Mouse (Mus musculus): ENCODE data around the gene Ncf1. TPM values are rescaled to one million over a fixed set of nuclear protein-coding genes. Genes with fewer than 3 reads are reported as not detected.

The Ncf1 gene
- polyA plus RNA-seq, 1 experiment from 2014 or later: 1.8 TPM

DNA sequence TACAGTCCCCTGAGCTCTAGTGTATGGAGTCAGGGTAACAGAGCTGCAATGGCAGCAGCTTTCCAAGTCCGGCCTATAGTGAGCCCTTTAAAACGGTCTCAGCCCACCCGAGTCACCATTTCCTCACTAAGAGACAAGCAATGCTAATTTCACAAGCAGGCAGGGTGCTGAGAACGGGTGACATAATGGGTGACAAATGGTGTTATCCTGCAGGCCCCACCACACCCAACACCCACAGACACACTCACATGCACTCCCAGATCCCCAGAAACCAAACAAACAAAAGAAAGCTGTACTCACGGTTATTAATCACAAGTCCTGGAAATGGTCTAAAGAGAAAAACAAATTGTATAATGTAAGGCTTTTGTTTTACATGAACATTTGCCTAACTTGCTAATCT, 12.4 kb upstream of the Ncf1 start:
- WGBS: 80% methylated on average over 5 of the region's 5 CpGs
- H3K27me3 ChIP-seq: no peaks in the 10 kb centered on the region
- peaks cover 16% of the 10 kb centered on the region for H3K4me1 ChIP-seq
- H3K9me3 ChIP-seq (replicated peaks): no peaks in the 10 kb centered on the region
- no peak for ATAC-seq
- no peak overlapping the region for H3K4me2 ChIP-seq
- H3K9ac ChIP-seq: no peak overlapping the region
- H3K36me3 ChIP-seq (ENCODE audit: poor library complexity, severe bottlenecking): peaks cover 100% of the 10 kb centered on the region
- H3K27ac ChIP-seq: no peak overlapping the region
- H3K4me3 ChIP-seq: no peak overlapping the region

DNA sequence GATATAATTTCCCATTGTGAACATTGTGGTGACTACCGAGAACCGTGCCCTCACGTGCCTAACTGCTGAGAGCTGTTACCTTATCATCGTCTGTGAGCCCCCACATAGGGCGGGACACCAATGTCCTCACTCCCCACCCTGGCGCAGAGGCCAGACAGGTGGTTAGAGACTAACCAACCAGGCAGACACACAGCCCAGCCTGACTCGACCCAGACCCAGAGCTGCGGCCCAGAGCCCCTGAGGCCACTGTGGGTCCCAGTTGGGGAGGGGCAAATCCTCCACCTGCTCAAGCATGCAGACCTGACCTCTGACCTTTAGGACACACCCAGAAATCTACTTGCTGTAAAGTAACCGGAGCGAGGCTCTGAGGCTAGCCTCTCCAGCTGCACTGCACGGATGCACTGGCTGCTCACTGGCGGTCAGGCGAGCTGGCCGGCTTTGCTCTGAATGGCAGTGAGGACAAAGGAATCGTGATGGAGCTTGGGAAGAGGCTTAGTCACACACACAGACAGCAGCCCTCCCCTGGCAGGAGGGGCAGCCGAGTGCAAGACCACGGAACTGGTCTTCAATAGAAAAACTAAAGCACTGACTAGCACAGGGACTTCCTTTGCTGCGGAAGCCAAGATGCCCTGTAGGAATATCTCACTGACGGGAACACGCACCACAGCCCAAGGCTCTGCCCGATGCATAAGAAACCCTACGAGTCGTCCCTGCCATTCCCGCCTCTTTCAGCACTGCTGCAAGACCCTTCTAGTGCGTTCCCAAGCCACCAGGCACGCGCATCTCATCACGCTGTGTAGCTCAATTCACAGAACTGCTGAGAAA, 8.7 kb upstream of the Ncf1 start:
- Histone ChIP-seq H3K9me3 (replicated peaks) (no peaks in the 10 kb centered on the region), H3K27ac (peak overlapping the region; percentile 72), H3K4me2 (no peak overlapping the region), H3K9ac (peak overlapping the region; percentile 27), H3K4me3 (no peak overlapping the region), H3K4me1 (peaks cover 35% of the 10 kb centered on the region), H3K36me3 (ENCODE audit: poor library complexity, severe bottlenecking) (peaks cover 80% of the 10 kb centered on the region), H3K27me3 (no peaks in the 10 kb centered on the region)
- ATAC-seq: peak; percentile 57; the same call in 1 of the 2 replicates
- WGBS: 40% methylated on average over 28 of the region's 28 CpGs

DNA sequence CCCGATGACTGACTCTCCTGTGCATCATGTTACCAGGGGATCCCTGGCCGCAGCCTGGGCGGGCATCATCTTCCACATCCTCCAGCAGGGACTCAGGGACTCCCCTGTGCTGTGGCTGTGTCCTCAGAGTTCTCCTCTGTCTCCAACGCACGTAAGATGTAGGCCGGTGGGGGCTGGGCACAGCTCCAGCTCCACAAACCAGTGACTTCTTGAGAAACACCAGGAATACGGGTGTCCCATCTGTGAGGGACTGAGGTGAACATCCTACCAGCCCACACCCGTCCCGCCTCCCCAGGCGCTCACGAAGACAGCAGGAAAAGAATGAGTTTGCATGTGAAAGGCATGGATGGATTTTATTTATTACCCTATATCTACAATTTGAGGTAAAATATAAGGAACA, 8.1 kb upstream of the Ncf1 start:
- H3K36me3 ChIP-seq (ENCODE audit: poor library complexity, severe bottlenecking): peaks cover 73% of the 10 kb centered on the region
- H3K9ac ChIP-seq: no peak overlapping the region
- no peak for ATAC-seq
- peaks cover 35% of the 10 kb centered on the region for H3K4me1 ChIP-seq
- WGBS: 93% methylated on average over 11 of the region's 11 CpGs
- no peak overlapping the region for H3K27ac ChIP-seq
- no peaks in the 10 kb centered on the region for H3K9me3 ChIP-seq (replicated peaks)
- no peaks in the 10 kb centered on the region for H3K27me3 ChIP-seq
- H3K4me2 ChIP-seq: no peak overlapping the region
- no peak overlapping the region for H3K4me3 ChIP-seq

- H3K9me3 ChIP-seq (replicated peaks): no peaks in the 10 kb centered on the region
- 93% methylated on average over 6 of the region's 6 CpGs for WGBS
- peaks cover 35% of the 10 kb centered on the region for H3K4me1 ChIP-seq
- H3K4me3 ChIP-seq: no peak overlapping the region
- no peak overlapping the region for H3K4me2 ChIP-seq
- 0 out of 2 replicates have a peak overlapping the region, but pooled peaks have one; percentile 17 for H3K27ac ChIP-seq
- no peak overlapping the region for H3K9ac ChIP-seq
- H3K27me3 ChIP-seq: no peaks in the 10 kb centered on the region
- no peak for ATAC-seq
- H3K36me3 ChIP-seq (ENCODE audit: poor library complexity, severe bottlenecking): peaks cover 66% of the 10 kb centered on the region
Measured at GRCm38 (mm10) chr5:134236796-134237195, 7.4 kb upstream of the Ncf1 start.

GRCm38 (mm10) chr5:134236241-134236640, 6.8 kb upstream of the Ncf1 start:
- peaks cover 61% of the 10 kb centered on the region for H3K36me3 ChIP-seq (ENCODE audit: poor library complexity, severe bottlenecking)
- H3K9ac ChIP-seq: no peak overlapping the region
- WGBS: 95% methylated on average over 3 of the region's 3 CpGs
- no peak for ATAC-seq
- H3K4me2 ChIP-seq: no peak overlapping the region
- H3K27me3 ChIP-seq: no peaks in the 10 kb centered on the region
- H3K27ac ChIP-seq: peak overlapping the region; percentile 75; the same call in 1 of the 2 replicates
- H3K4me3 ChIP-seq: no peak overlapping the region
- peaks cover 35% of the 10 kb centered on the region for H3K4me1 ChIP-seq
- no peaks in the 10 kb centered on the region for H3K9me3 ChIP-seq (replicated peaks)

DNA sequence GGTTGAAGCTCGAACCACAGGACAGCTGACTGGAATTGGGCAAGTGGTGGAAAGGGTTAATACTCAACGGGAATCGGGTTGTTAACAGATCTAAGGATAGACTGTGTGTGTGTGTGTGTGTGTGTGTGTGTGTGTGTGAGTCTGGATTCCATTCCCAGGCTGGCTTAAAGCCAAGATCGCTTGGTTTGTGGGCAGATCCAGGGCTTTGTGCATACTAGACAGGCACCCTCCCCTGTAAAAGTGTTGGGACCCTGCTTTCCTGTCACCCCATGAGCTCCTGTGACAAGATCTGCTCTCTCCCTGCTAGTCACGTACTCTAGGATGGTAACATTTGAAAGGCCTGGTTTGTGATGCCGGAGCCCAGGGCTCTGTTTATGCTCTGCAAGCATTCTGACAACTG, 5.7 kb upstream of the Ncf1 start:
- WGBS: 36% methylated on average over 6 of the region's 6 CpGs
- Histone ChIP-seq H3K9me3 (replicated peaks) (no peaks in the 10 kb centered on the region), H3K4me1 (peaks cover 35% of the 10 kb centered on the region), H3K36me3 (ENCODE audit: poor library complexity, severe bottlenecking) (peaks cover 49% of the 10 kb centered on the region), H3K27me3 (no peaks in the 10 kb centered on the region), H3K27ac (peak overlapping the region; percentile 75), H3K4me3 (no peak overlapping the region), H3K4me2 (no peak overlapping the region), H3K9ac (0 out of 2 replicates have a peak overlapping the region, but pooled peaks have one; percentile 12)
- ATAC-seq: peak; percentile 57; the same call in 1 of the 2 replicates

DNA sequence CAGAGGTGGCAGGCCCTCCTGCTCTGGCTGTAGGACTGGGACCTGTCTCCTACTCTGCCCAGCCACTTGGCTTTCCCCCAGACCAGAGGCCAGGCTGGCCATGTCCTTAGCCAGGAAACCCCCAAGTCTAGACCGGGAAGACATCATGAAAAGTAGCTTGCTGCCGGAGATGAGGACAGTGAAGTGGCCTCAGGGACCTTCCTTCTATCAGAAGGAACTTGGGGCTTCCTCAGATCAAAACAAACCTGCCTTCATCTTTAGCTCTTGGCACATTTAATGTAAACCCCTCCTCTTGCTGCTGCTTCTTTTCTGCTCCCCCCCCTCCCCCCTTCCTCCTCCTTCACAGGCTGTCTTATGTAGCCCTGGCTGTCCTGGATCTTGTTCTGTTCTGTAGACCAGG, 4.8 kb upstream of the Ncf1 start:
- Histone ChIP-seq H3K36me3 (ENCODE audit: poor library complexity, severe bottlenecking) (peaks cover 40% of the 10 kb centered on the region), H3K27me3 (no peaks in the 10 kb centered on the region), H3K4me2 (no peak overlapping the region), H3K4me3 (no peak overlapping the region), H3K4me1 (peaks cover 33% of the 10 kb centered on the region), H3K9ac (no peak overlapping the region), H3K27ac (peak overlapping the region; percentile 51), H3K9me3 (replicated peaks) (no peaks in the 10 kb centered on the region)
- no peak for ATAC-seq
- WGBS: 73% methylated on average over 2 of the region's 2 CpGs

DNA sequence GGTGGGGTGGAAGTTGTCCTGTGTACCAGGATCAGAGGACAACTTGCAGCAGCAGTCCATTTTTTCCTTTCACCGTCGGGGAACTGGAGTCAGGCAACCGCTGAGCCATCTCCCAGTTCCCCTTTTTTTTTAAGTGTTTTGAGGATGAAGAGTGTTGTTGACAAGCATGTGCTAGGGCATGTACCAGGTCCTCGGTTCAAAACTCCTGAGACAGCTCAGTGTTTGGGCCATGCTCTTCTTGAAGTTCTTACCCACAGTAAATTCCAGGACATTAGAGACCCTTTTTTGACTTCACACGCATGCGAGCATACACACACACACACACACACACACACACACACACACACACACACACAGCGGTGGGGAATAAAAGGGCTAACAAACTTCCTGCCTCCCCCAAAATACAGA, 3.8 kb upstream of the Ncf1 start:
- no peak for ATAC-seq
- Histone ChIP-seq H3K9ac (no peak overlapping the region), H3K4me3 (no peak overlapping the region), H3K9me3 (replicated peaks) (no peaks in the 10 kb centered on the region), H3K27ac (no peak overlapping the region), H3K4me2 (no peak overlapping the region), H3K36me3 (ENCODE audit: poor library complexity, severe bottlenecking) (peaks cover 31% of the 10 kb centered on the region), H3K27me3 (no peaks in the 10 kb centered on the region), H3K4me1 (peaks cover 23% of the 10 kb centered on the region)
- 72% methylated on average over 7 of the region's 7 CpGs for WGBS

DNA sequence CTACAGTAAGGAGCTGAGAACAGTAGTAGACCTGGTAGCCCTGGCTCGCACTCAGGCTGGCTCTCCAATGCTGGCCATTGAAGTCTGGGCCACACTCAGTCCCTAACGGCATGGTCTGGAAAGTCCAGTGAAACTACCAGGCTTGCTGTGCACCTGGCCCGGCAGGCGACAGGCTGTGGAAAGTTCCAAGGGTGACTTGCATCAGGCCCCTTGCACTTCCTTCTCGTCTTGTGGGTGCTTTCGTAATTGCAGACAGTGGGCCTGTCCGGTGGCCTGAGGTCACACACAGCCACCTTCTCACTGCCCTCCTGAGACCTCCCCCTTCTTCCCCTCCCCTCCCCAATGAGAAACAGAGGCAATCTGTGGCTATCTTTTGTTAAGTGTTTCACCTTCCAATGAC, 3.1 kb upstream of the Ncf1 start:
- no peaks in the 10 kb centered on the region for H3K27me3 ChIP-seq
- H3K36me3 ChIP-seq (ENCODE audit: poor library complexity, severe bottlenecking): peaks cover 24% of the 10 kb centered on the region
- H3K27ac ChIP-seq: no peak overlapping the region
- peaks cover 19% of the 10 kb centered on the region for H3K4me1 ChIP-seq
- no peak for ATAC-seq
- no peak overlapping the region for H3K4me3 ChIP-seq
- 54% methylated on average over 7 of the region's 7 CpGs for WGBS
- H3K4me2 ChIP-seq: no peak overlapping the region
- H3K9ac ChIP-seq: no peak overlapping the region
- no peaks in the 10 kb centered on the region for H3K9me3 ChIP-seq (replicated peaks)

DNA sequence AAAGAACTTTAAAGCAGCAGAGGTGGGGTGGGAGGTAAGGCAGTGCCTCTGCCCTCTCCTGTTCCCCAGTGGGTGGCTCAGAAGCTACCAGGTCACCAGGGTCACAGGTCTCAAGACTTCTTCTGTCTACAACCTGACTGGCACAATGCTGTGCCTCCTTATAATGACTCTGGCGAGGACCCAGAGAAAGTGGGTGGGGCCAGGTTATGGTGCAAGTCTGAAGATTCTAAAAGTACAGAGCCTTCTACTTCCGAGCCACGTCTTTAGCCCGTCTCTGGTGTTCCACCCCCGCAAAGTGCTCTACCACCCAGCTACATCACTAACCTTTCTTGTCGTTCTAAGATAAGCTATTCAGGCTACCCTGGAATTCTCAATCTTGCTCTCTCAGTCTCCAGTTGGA, 2.7 kb upstream of the Ncf1 start:
- H3K4me2 ChIP-seq: no peak overlapping the region
- H3K36me3 ChIP-seq (ENCODE audit: poor library complexity, severe bottlenecking): peaks cover 19% of the 10 kb centered on the region
- H3K4me3 ChIP-seq: no peak overlapping the region
- ATAC-seq: no peak
- peaks cover 19% of the 10 kb centered on the region for H3K4me1 ChIP-seq
- WGBS: 72% methylated on average over 6 of the region's 6 CpGs
- no peaks in the 10 kb centered on the region for H3K27me3 ChIP-seq
- H3K9me3 ChIP-seq (replicated peaks): no peaks in the 10 kb centered on the region
- H3K27ac ChIP-seq: no peak overlapping the region
- no peak overlapping the region for H3K9ac ChIP-seq

DNA sequence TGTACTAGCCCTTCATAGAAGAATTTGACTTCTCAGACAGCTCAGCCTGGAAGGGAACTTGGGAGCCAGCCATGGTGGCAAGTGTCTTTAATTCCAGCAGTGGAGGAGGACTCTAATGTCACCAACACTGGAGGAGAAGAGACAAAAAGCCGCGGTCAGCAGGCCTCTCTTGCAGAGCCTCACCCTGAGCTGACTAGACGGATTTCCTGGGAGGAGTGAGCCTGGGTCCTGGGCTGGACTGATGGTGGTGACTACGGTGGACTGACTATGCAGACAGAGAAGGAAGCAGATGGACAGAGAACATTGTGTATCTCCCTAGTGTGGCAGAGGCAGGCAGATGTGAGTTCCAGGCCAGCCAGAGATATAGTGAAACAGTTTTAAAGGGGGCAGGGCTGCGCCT, 2.0 kb upstream of the Ncf1 start:
- ATAC-seq: no peak

GRCm38 (mm10) chr5:134228249-134228638, 1.2 kb downstream of the Ncf1 start:
- Histone ChIP-seq H3K9ac (no peak overlapping the region), H3K27ac (no peak overlapping the region), H3K4me1 (no peaks in the 10 kb centered on the region), H3K4me2 (no peak overlapping the region), H3K9me3 (replicated peaks) (no peaks in the 10 kb centered on the region), H3K36me3 (ENCODE audit: poor library complexity, severe bottlenecking) (no peaks in the 10 kb centered on the region), H3K4me3 (no peak overlapping the region), H3K27me3 (no peaks in the 10 kb centered on the region; the same call in 1 of the 2 replicates)
- no peak for ATAC-seq
- 86% methylated on average over 6 of the region's 6 CpGs for WGBS

More for the DNA sequence above, 2.0 kb upstream of the Ncf1 start:
- no peak overlapping the region for H3K27ac ChIP-seq
- H3K36me3 ChIP-seq (ENCODE audit: poor library complexity, severe bottlenecking): peaks cover 12% of the 10 kb centered on the region
- no peak overlapping the region for H3K4me2 ChIP-seq
- H3K27me3 ChIP-seq: no peaks in the 10 kb centered on the region
- WGBS: 86% methylated on average over 5 of the region's 5 CpGs
- H3K9ac ChIP-seq: no peak overlapping the region
- H3K9me3 ChIP-seq (replicated peaks): no peaks in the 10 kb centered on the region
- H3K4me3 ChIP-seq: no peak overlapping the region
- H3K4me1 ChIP-seq: peaks cover 19% of the 10 kb centered on the region
